8 mouse cellular contexts compared by ENCODE assay signal in genomic region chr11:120491317-120492023, GRCm38 (mm10). TPM values are rescaled to one million over a fixed set of nuclear protein-coding genes. Genes with fewer than 3 reads are reported as not detected.
A peak's percentile ranks its signal among the peaks of the same experiment; 100 is the strongest.
DNase-seq lines count a peak whose midpoint lies in the region; ATAC-seq lines count a peak whose summit lies in the region.

Gene Slc25a10 (plus strand): TSS chr11:120491840.

- ATAC-seq in embryonic facial prominence, embryonic 12.5 days (ENCODE audit: insufficient number of reproducible peaks, insufficient read depth, low FRiP score, low TSS enrichment), result peak; percentile 83
- peak; percentile 92 for ATAC-seq in midbrain, embryonic 11.5 days (ENCODE audit: low FRiP score)

- H3K36me3 ChIP-seq in embryonic facial prominence, embryonic 12.5 days, result peaks cover 45% of the 10 kb centered on the region
- peaks cover 25% of the 10 kb centered on the region for H3K36me3 ChIP-seq in midbrain, embryonic 11.5 days (ENCODE audit: control insufficient read depth, insufficient read depth, low read length)

- peak within 1 kb of the TSS; percentile 85 for H3K9ac ChIP-seq in embryonic facial prominence, embryonic 12.5 days
- H3K9ac ChIP-seq in midbrain, embryonic 11.5 days (ENCODE audit: low read length), result peak within 1 kb of the TSS; percentile 80

- no peaks in the 10 kb centered on the region for H3K9me3 ChIP-seq in embryonic facial prominence, embryonic 12.5 days
- H3K9me3 ChIP-seq in midbrain, embryonic 11.5 days (ENCODE audit: control insufficient read depth, low read length), result no peaks in the 10 kb centered on the region

- under 1% methylated on average over 35 of the region's 35 CpGs for WGBS in embryonic facial prominence, embryonic 12.5 days
- WGBS in midbrain, embryonic 11.5 days, result under 1% methylated on average over 35 of the region's 35 CpGs

- H3K4me2 ChIP-seq in embryonic facial prominence, embryonic 12.5 days (replicated peaks), result peak within 1 kb of the TSS; percentile 85
- peak within 1 kb of the TSS; percentile 86 for H3K4me2 ChIP-seq in midbrain, embryonic 11.5 days

- H3K4me1 ChIP-seq in embryonic facial prominence, embryonic 12.5 days, result peaks cover 31% of the 10 kb centered on the region
- H3K4me1 ChIP-seq in midbrain, embryonic 11.5 days (ENCODE audit: control insufficient read depth, insufficient read depth, low read length), result peaks cover 20% of the 10 kb centered on the region

- peak; percentile 93 for DNase-seq in 3134 (ENCODE audit: extremely low read depth, insufficient read length, low spot score)
- DNase-seq in adrenal gland, postnatal 36 days, result peak; percentile 93 to 97
- peak; percentile 99 for DNase-seq in heart, adult 11 months
- DNase-seq in kidney, adult 11 months, result peak; percentile 95
- peak; percentile 87 for DNase-seq in left cerebral cortex, postnatal 4 days
- peak; percentile 99 for DNase-seq in midbrain, embryonic 11.5 days (ENCODE audit: low spot score, missing footprints)
- DNase-seq in skeletal muscle tissue, adult 2 months (ENCODE audit: low read depth, low spot score), result peak; percentile 74

- peak within 1 kb of the TSS; percentile 95 for H3K4me3 ChIP-seq in embryonic facial prominence, embryonic 12.5 days
- peak within 1 kb of the TSS; percentile 92 for H3K4me3 ChIP-seq in midbrain, embryonic 11.5 days (ENCODE audit: low read depth, low read length)

- intact Hi-C loops in left cerebral cortex, postnatal 4 days (cut with DNase I), result no loop called here

- H3K27ac ChIP-seq in embryonic facial prominence, embryonic 12.5 days, result peak within 1 kb of the TSS; percentile 74
- H3K27ac ChIP-seq in midbrain, embryonic 11.5 days (ENCODE audit: low read depth, low read length), result peak within 1 kb of the TSS; percentile 68

- no peaks in the 10 kb centered on the region for H3K27me3 ChIP-seq in embryonic facial prominence, embryonic 12.5 days
- no peaks in the 10 kb centered on the region for H3K27me3 ChIP-seq in midbrain, embryonic 11.5 days (ENCODE audit: control insufficient read depth, insufficient read depth, low read length)

RNA-seq across cellular contexts. Expression of gene Slc25a10, which starts in this region (rescaled TPM):
- 100 to 1,000 TPM; 105 to 115 TPM for total RNA-seq in adrenal gland, postnatal 36 days (2021)
- polyA plus RNA-seq in embryonic facial prominence, embryonic 12.5 days (2016; fragmentation: Nextera tagmentation; extraction: Ambion mirVana), result 52.6 and 57.4 TPM in 2 replicates
- total RNA-seq in left cerebral cortex, postnatal 4 days (2021), result 10 to 100 TPM; 27.2 to 27.6 TPM
- 30.0 and 38.7 TPM in 2 replicates for polyA plus RNA-seq in midbrain, embryonic 11.5 days (2014; fragmentation: Nextera tagmentation; extraction: Ambion mirVana)

Comparison
In these comparisons a context has a peak if more than half of its experiments do, and no peak if none do; other contexts are left out.
1. Peak in every context shown above with its lines: DNase-seq, ATAC-seq, H3K4me3 ChIP-seq and H3K27ac ChIP-seq.